Mouse (Mus musculus) macrophage (primary cell): ENCODE measurements around the gene B230118H07Rik. TPM values are rescaled to one million over a fixed set of nuclear protein-coding genes. Genes with fewer than 3 reads are reported as not detected.

ENCODE experiments used
- H3K27ac ChIP-seq: fragments of 350-480 bp; formaldehyde crosslinking; 2 replicates; pipeline ENCODE4 v1.9.0; 2021
- H3K36me3 ChIP-seq: fragments of 350-480 bp; formaldehyde crosslinking; 2 replicates; pipeline ENCODE4 v1.9.0; 2021; ENCODE audit errors: inconsistent target
- H3K4me3 ChIP-seq: fragments of 350-480 bp; formaldehyde crosslinking; 2 replicates; pipeline ENCODE4 v1.9.0; 2021; ENCODE audit errors: inconsistent target
- H3K79me2 ChIP-seq: fragments of 350-480 bp; formaldehyde crosslinking; 2 replicates; pipeline ENCODE4 v1.9.0; 2021; ENCODE audit errors: inconsistent target
- WGBS: methylation state at CpG from one replicate; pipeline ENCODE4 v1.1.7; 2026; ENCODE audit warnings: inconsistent platforms; ENCODE audit not compliant: missing documents; 5-methylcytosine and 5-hydroxymethylcytosine counted together
- polyA plus RNA-seq: library from polyadenylated mRNA; stranded (reverse); fragments of 250-400 nt; gene quantifications from 3 replicates; pipeline ENCODE4 v1.2.4, GENCODE M21; 2018; ENCODE audit warnings: inconsistent platforms

The B230118H07Rik gene
- polyA plus RNA-seq, 1 experiment from 2014 or later: 35.9 TPM

- no peak overlapping the region for H3K27ac ChIP-seq
Measured at GRCm38 (mm10) chr2:101620899-101621298, 28.4 kb downstream of the B230118H07Rik start.

GRCm38 (mm10) chr2:101618373-101618772 lies 31.0 kb downstream of the B230118H07Rik start:
- Histone ChIP-seq H3K27ac (no peak overlapping the region), H3K36me3 (no peaks in the 10 kb centered on the region), H3K79me2 (no peaks in the 10 kb centered on the region), H3K4me3 (no peak overlapping the region)
- 23% methylated on average over 4 of the region's 4 CpGs for WGBS

More at GRCm38 (mm10) chr2:101620899-101621298, 28.4 kb downstream of the B230118H07Rik start:
- Histone ChIP-seq H3K36me3 (no peaks in the 10 kb centered on the region), H3K4me3 (no peak overlapping the region), H3K79me2 (no peaks in the 10 kb centered on the region)
- WGBS: 60% methylated on average over 3 of the region's 3 CpGs

- no peaks in the 10 kb centered on the region for H3K79me2 ChIP-seq
- WGBS: 77% methylated on average over 10 of the region's 10 CpGs
- no peak overlapping the region for H3K4me3 ChIP-seq
- H3K36me3 ChIP-seq: no peaks in the 10 kb centered on the region
- no peak overlapping the region for H3K27ac ChIP-seq
Measured at GRCm38 (mm10) chr2:101615464-101616305, 33.6 kb downstream of the B230118H07Rik start.

GRCm38 (mm10) chr2:101610861-101611260 lies 38.5 kb downstream of the B230118H07Rik start:
- H3K27ac ChIP-seq: no peak overlapping the region
- H3K79me2 ChIP-seq: no peaks in the 10 kb centered on the region
- no peaks in the 10 kb centered on the region for H3K36me3 ChIP-seq
- no peak overlapping the region for H3K4me3 ChIP-seq
- WGBS: 100% methylated on average over 3 of the region's 3 CpGs

GRCm38 (mm10) chr2:101608232-101608894 lies 41.0 kb downstream of the B230118H07Rik start:
- WGBS: 100% methylated on average over 6 of the region's 7 CpGs
- no peaks in the 10 kb centered on the region for H3K36me3 ChIP-seq
- no peak overlapping the region for H3K4me3 ChIP-seq
- no peak overlapping the region for H3K27ac ChIP-seq
- no peaks in the 10 kb centered on the region for H3K79me2 ChIP-seq

- Histone ChIP-seq H3K4me3 (no peak overlapping the region), H3K36me3 (no peaks in the 10 kb centered on the region), H3K27ac (no peak overlapping the region), H3K79me2 (no peaks in the 10 kb centered on the region)
- WGBS: 63% methylated on average over 1 of the region's 1 CpGs
Measured at GRCm38 (mm10) chr2:101603099-101603498, 46.2 kb downstream of the B230118H07Rik start.

- WGBS: 23% methylated on average over 8 of the region's 8 CpGs
- H3K79me2 ChIP-seq: no peaks in the 10 kb centered on the region
- H3K27ac ChIP-seq: no peak overlapping the region
- no peaks in the 10 kb centered on the region for H3K36me3 ChIP-seq
- no peak overlapping the region for H3K4me3 ChIP-seq
Measured at GRCm38 (mm10) chr2:101600703-101601102, 48.6 kb downstream of the B230118H07Rik start.

- Histone ChIP-seq H3K4me3 (no peak overlapping the region), H3K27ac (no peak overlapping the region), H3K36me3 (no peaks in the 10 kb centered on the region), H3K79me2 (no peaks in the 10 kb centered on the region)
- 84% methylated on average over 13 of the region's 13 CpGs for WGBS
Measured at GRCm38 (mm10) chr2:101598190-101599181, 50.8 kb downstream of the B230118H07Rik start.

- H3K27ac ChIP-seq: no peak overlapping the region
- H3K36me3 ChIP-seq: no peaks in the 10 kb centered on the region
- no peak overlapping the region for H3K4me3 ChIP-seq
- no peaks in the 10 kb centered on the region for H3K79me2 ChIP-seq
Measured at GRCm38 (mm10) chr2:101597186-101597585, 52.1 kb downstream of the B230118H07Rik start.

GRCm38 (mm10) chr2:101594681-101595080 lies 54.7 kb downstream of the B230118H07Rik start:
- Histone ChIP-seq H3K36me3 (no peaks in the 10 kb centered on the region), H3K4me3 (no peak overlapping the region), H3K27ac (no peak overlapping the region), H3K79me2 (no peaks in the 10 kb centered on the region)
- 77% methylated on average over 5 of the region's 5 CpGs for WGBS

- Histone ChIP-seq H3K4me3 (no peak overlapping the region), H3K36me3 (no peaks in the 10 kb centered on the region), H3K79me2 (no peaks in the 10 kb centered on the region), H3K27ac (no peak overlapping the region)
- 86% methylated on average over 8 of the region's 8 CpGs for WGBS
Measured at GRCm38 (mm10) chr2:101592886-101593285, 56.4 kb downstream of the B230118H07Rik start.

GRCm38 (mm10) chr2:101592023-101592841 lies 57.1 kb downstream of the B230118H07Rik start:
- 77% methylated on average over 9 of the region's 10 CpGs for WGBS
- no peaks in the 10 kb centered on the region for H3K79me2 ChIP-seq
- no peak overlapping the region for H3K27ac ChIP-seq
- H3K4me3 ChIP-seq: no peak overlapping the region
- no peaks in the 10 kb centered on the region for H3K36me3 ChIP-seq

- Histone ChIP-seq H3K79me2 (no peaks in the 10 kb centered on the region), H3K36me3 (no peaks in the 10 kb centered on the region), H3K4me3 (no peak overlapping the region), H3K27ac (no peak overlapping the region)
- WGBS: 82% methylated on average over 8 of the region's 8 CpGs
Measured at GRCm38 (mm10) chr2:101591356-101591755, 58.0 kb downstream of the B230118H07Rik start.

GRCm38 (mm10) chr2:101581418-101581817 lies 67.9 kb downstream of the B230118H07Rik start:
- Histone ChIP-seq H3K79me2 (no peaks in the 10 kb centered on the region), H3K27ac (no peak overlapping the region), H3K36me3 (no peaks in the 10 kb centered on the region), H3K4me3 (no peak overlapping the region)
- 90% methylated on average over 3 of the region's 3 CpGs for WGBS
